Mouse (Mus musculus) kidney, adult 2 months (tissue): ENCODE results near the gene Ror2. TPM values are rescaled to one million over a fixed set of nuclear protein-coding genes. Genes with fewer than 3 reads are reported as not detected.

Source experiments
- DNase-seq: peaks from one replicate; pipeline ENCODE4 v3.0.0; 2021
- H3K27ac ChIP-seq: fragments of 200-500 bp; 2 replicates; pipeline ENCODE4 v1.5.1; 2012; ENCODE audit warnings: low read depth, low read length, control low read depth, inconsistent platforms; ENCODE audit not compliant: insufficient read depth
- H3K27me3 ChIP-seq: fragments of 200-500 bp; replicated peaks from 2 replicates; pipeline ENCODE4 v1.6.1; 2012; ENCODE audit warnings: mild to moderate bottlenecking, moderate library complexity, low read length, inconsistent platforms; ENCODE audit not compliant: control insufficient read depth, insufficient read depth
- H3K36me3 ChIP-seq: fragments of 200-500 bp; 2 replicates; pipeline ENCODE4 v1.6.1; 2012; ENCODE audit warnings: mild to moderate bottlenecking, moderate library complexity, low read length, inconsistent platforms; ENCODE audit not compliant: control insufficient read depth, insufficient read depth
- H3K4me1 ChIP-seq: fragments of 200-500 bp; 2 replicates; pipeline ENCODE4 v1.6.1; 2011; ENCODE audit warnings: low read length; ENCODE audit not compliant: control insufficient read depth, insufficient read depth
- H3K4me3 ChIP-seq: fragments of 200-500 bp; 2 replicates; pipeline ENCODE4 v1.5.1; 2011; ENCODE audit warnings: mild to moderate bottlenecking, low read depth, low read length, control low read depth; ENCODE audit not compliant: insufficient read depth
- CTCF ChIP-seq: fragments of 200-500 bp; conservative IDR thresholded peaks from 2 replicates; pipeline ENCODE4 v1.5.1; 2011; ENCODE audit warnings: low read depth, mild to moderate bottlenecking, control low read depth, low read length, moderate library complexity, mixed read lengths; ENCODE audit not compliant: insufficient read depth, insufficient read length
- POLR2A ChIP-seq: fragments of 200-500 bp; IDR thresholded peaks from one replicate; pipeline ENCODE4 v1.6.1; 2011; ENCODE audit warnings: low read depth, low read length, control low read depth
- WGBS: fragments of 180-500 bp; shearing (Covaris S2); methylation state at CpG from one replicate; pipeline ENCODE4 v1.1.7; 2018; 5-methylcytosine and 5-hydroxymethylcytosine counted together
- polyA plus RNA-seq: library from polyadenylated mRNA; depleted of rRNA; stranded (reverse); fragments of >200 nt; gene quantifications from 2 replicates; pipeline ENCODE4 v1.2.3, GENCODE M21; 2012

Gene Ror2
- polyA plus RNA-seq, 1 experiment = 3.7 TPM

GRCm38 (mm10) chr13:53081846-53082245 lies 204.1 kb downstream of the Ror2 start:
- no peaks in the 10 kb centered on the region for H3K36me3 ChIP-seq
- no peak overlapping the region for H3K4me3 ChIP-seq
- WGBS = 59% methylated on average over 6 of the region's 6 CpGs
- no peaks in the 10 kb centered on the region; the same call in 1 of the 2 replicates for H3K4me1 ChIP-seq
- no peak for TF ChIP-seq POLR2A
- TF ChIP-seq CTCF = no peak
- H3K27me3 ChIP-seq = no peaks in the 10 kb centered on the region
- no peak overlapping the region for H3K27ac ChIP-seq
- DNase-seq = no peak

DNA sequence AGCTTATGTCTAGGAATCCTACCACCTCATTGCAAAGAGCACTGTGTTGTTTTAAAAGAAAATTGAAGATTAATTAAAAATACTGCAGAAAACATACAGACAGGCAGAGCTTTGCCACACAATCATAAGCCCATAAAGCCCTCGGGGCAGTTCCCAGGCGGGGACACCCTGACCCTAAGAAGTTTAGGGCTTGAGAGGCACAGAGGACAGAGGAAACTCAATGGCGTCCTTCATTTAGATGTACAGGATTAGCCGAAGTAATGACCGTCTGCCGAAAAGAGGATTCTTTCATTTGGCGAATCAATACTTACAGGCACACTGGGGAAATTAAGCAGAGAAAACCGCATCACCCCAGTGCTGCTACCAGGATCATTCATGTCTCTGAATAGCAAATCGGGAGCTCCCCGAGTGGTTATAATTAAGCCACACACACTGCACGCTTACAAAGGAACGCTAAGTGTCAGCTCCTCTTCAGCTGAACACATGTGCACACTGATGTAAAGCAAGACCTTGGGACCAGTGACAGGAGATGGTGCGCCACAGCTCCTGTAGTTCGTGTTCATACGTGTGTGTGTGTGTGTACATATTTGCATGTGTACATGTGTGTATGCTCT lies 208.1 kb downstream of the Ror2 start:
- Histone ChIP-seq H3K4me1 (no peaks in the 10 kb centered on the region; the same call in 1 of the 2 replicates), H3K27ac (no peak overlapping the region), H3K4me3 (no peak overlapping the region), H3K27me3 (no peaks in the 10 kb centered on the region), H3K36me3 (no peaks in the 10 kb centered on the region)
- no peak for TF ChIP-seq CTCF
- TF ChIP-seq POLR2A = no peak
- no peak for DNase-seq
- WGBS = 88% methylated on average over 15 of the region's 15 CpGs

GRCm38 (mm10) chr13:53075006-53075405 lies 210.9 kb downstream of the Ror2 start:
- 77% methylated on average over 5 of the region's 5 CpGs for WGBS
- no peak for DNase-seq
- TF ChIP-seq CTCF = no peak
- no peak for TF ChIP-seq POLR2A

DNA sequence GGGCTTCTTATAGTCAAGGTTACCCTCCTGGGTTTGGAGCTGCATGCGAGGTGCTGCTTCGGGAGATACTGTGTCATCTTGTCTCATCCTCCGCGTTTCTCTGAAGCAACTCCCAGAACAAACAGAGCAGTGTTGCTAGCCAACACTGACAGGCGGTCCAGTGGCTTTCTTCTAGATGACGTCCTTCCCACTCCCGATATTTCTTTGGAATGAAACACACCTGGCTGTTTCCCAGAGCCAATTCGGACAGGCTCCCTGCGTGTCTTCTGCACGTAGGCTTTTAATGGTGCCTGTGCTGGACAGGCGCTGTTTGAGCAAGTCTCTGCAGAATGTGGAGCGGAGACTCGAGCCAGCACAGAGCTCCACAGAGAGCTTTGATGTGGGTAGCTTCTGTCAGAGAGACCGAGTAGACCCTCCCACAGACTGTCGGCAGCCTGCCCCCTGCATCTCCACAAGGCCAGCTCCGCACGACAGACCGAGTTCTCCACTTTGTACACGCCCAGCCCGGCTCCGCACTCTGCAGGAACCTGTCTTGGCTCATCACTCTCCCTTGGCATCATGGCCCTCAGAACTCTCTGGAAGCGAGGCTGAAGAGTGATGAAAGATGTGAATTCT lies 216.7 kb downstream of the Ror2 start:
- WGBS = 81% methylated on average over 22 of the region's 22 CpGs
- peak overlapping the region; percentile 83; the same call in 1 of the 2 replicates for H3K27ac ChIP-seq
- peaks cover 24% of the 10 kb centered on the region for H3K4me1 ChIP-seq
- H3K27me3 ChIP-seq = no peaks in the 10 kb centered on the region
- no peaks in the 10 kb centered on the region for H3K36me3 ChIP-seq
- no peak for DNase-seq
- TF ChIP-seq POLR2A (no peak), CTCF (no peak)
- H3K4me3 ChIP-seq = no peak overlapping the region

More at GRCm38 (mm10) chr13:53075006-53075405, 210.9 kb downstream of the Ror2 start:
- no peak overlapping the region for H3K4me3 ChIP-seq
- no peaks in the 10 kb centered on the region for H3K27me3 ChIP-seq
- H3K4me1 ChIP-seq = peaks cover 6% of the 10 kb centered on the region; the same call in 1 of the 2 replicates
- no peak overlapping the region for H3K27ac ChIP-seq
- no peaks in the 10 kb centered on the region for H3K36me3 ChIP-seq

- DNase-seq = peak; percentile 51
- Histone ChIP-seq H3K27me3 (no peaks in the 10 kb centered on the region), H3K4me3 (no peak overlapping the region), H3K36me3 (no peaks in the 10 kb centered on the region), H3K4me1 (peaks cover 24% of the 10 kb centered on the region), H3K27ac (peak overlapping the region; percentile 83)
- no peak for TF ChIP-seq CTCF
- TF ChIP-seq POLR2A = no peak
- 55% methylated on average over 8 of the region's 8 CpGs for WGBS
Observed at GRCm38 (mm10) chr13:53068461-53068860, 217.5 kb downstream of the Ror2 start.

GRCm38 (mm10) chr13:53067949-53068348 lies 218.0 kb downstream of the Ror2 start:
- Histone ChIP-seq H3K4me1 (peaks cover 24% of the 10 kb centered on the region), H3K36me3 (no peaks in the 10 kb centered on the region), H3K27ac (peak overlapping the region; percentile 83), H3K27me3 (no peaks in the 10 kb centered on the region), H3K4me3 (no peak overlapping the region)
- 16% methylated on average over 11 of the region's 11 CpGs for WGBS
- DNase-seq = peak; percentile 97
- TF ChIP-seq POLR2A = no peak
- TF ChIP-seq CTCF = no peak

DNA sequence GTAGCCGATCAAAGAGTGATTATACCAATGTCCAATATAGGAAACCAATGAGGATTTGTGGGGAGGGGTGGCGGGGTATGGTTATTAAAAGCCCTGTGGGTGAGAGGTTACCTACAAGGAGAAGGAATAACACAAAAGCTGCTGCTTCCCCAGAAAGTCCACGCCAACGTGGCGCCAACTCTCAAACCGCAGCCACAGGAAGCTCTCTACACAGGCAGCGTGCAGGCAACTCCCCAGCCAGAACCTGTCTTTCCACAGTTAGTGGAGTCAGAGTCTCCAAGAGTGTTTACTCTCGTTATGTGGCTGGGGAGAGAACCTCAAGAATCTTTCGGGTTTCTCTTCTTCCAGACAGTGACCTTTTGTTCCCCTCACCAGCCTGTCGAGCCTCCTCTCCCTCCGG lies 220.8 kb downstream of the Ror2 start:
- Histone ChIP-seq H3K4me3 (no peak overlapping the region), H3K27me3 (no peaks in the 10 kb centered on the region), H3K36me3 (no peaks in the 10 kb centered on the region), H3K27ac (no peak overlapping the region), H3K4me1 (peaks cover 18% of the 10 kb centered on the region)
- no peak for TF ChIP-seq CTCF
- no peak for TF ChIP-seq POLR2A
- WGBS = 85% methylated on average over 11 of the region's 11 CpGs
- DNase-seq = no peak
